Mouse (Mus musculus): ENCODE data around the gene Mrpl42.
"Not testable (repeated sequence)": the region's sequence is repeated elsewhere in the genome, so short reads cannot be mapped to it uniquely, and the experiment has no call there.

Mrpl42 gene

DNA sequence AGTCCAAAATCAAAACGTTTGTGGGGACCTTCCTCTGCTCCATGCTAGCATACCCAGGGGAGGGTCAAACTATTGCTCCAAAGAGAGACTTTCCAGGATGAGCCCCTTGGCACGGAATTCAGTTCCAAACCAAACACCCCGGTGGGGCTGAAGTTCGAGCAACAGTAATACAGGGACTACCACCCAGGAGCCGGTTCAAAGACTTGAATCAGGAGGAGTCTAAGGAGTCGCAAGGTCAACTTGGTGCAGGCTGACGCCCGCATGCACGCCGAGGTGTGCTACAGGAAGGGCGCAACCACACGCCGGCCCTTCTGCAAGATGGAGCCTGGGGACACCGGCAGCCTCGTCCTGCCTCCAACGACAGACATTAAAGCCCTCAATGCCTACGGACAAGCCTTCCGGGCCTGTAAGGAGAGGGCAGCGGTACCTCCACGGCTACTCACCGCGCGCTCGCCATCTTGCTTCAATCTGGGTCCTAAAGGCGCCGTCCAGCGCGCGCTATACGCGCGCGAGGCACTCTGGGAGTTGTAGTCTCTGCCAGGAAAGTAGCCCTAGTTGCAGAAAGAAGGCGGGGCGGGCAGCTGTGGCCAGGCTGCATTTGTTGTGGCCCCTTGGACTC lies at the start of gene Mrpl42:
Gene Mrpl42, minus strand, starts transcription at position 478 of the 619 bp plus-strand sequence.
- in situ Hi-C loops (cut with MboI, MseI): no loop called here

DNA sequence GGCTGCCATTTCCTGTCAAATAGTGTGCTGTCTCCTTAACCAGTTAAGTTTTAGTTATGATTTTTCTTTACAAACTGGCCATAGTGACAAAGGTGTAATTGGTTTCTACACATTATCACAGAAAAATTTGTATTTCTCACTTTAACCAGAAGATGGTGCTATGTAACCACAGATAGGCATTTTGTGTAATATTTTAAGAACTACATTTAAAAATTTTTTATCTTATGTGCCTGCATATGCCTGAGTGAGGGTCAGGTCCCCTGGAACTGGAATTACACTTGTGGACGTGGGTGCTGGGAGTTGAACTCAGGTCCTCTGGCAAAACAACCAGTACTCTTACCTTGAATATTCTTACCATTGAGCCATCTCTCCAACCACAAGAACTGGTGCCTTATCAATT lies 48.8 kb upstream of the Mrpl42 start:
- in situ Hi-C loops (cut with MboI, MseI): loop anchor here (5.0 kb wide), 3 partner anchors 312 to 487 kb away; no protein-coding TSS in a partner anchor

DNA sequence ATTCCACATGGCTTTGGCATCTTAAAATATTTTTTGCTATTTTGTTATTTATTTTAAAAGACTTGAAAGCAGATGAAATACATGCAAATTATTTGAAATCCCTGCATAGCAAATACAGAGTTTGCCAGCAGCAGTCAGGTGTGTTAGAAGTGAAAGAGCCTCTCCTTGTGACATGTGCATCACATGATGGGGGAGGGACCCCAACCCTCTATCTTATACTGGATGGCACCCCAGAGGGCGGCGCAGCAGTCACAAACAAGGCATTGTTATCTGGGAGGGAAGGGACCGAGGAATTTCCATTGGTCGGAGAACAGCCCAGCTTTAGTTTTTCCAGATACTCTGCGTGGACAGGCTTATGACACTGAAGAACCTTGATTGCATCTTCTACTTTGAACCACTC lies 47.3 kb upstream of the Mrpl42 start:
- in situ Hi-C loops (cut with MboI, MseI): not testable (repeated sequence)

DNA sequence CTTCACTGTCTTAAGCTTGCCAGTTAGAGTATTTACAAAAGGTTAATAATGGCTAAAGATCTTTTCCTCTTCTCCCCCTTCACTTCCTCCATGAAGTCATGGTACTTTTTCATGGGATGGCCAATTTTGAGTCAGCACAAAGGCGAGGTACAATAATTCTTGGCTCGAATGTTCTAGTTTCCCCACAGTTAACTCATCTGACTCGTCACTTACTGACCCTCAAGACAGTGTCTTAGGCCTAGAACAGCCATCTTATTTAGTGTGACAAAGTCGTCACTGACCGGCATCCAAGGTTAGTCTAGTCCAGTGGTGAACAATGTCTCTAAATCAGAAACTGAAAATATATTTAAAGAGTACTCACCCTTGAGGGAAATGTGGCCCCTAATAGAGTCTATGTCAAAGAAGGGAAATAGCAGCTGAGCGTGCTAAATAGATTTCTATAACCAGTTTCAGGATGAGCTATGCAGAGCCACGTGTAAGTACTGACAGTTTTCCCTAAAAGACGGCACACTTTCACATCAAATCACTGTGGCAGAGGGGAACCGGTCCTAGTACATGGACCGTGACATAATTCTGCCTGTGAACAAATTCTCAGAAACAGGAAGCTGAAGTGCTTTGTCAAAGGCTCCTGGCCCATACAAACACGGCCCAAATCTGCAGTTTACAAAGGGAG lies 46.5 kb upstream of the Mrpl42 start:
- in situ Hi-C loops (cut with MboI, MseI): no loop called here

DNA sequence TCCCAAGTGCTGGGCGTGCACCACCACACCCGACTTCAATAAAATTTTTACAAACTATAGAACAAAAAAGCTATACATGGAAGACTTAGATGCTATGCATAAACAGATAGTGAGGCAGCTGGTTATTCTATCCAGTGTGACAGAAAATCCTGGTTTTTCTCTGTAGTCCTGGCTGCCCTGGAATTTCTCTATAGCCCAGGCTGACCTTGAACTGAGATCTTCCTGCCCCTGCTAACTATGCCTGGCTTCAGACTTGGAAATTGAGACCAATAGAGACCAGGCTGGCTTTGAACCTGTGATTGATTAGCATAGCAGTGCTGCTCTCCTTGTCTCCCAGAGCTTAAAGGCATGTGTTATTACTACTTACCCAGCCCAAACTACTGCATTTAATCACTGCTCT lies 44.4 kb upstream of the Mrpl42 start:
- in situ Hi-C loops (cut with MboI, MseI): no loop called here

DNA sequence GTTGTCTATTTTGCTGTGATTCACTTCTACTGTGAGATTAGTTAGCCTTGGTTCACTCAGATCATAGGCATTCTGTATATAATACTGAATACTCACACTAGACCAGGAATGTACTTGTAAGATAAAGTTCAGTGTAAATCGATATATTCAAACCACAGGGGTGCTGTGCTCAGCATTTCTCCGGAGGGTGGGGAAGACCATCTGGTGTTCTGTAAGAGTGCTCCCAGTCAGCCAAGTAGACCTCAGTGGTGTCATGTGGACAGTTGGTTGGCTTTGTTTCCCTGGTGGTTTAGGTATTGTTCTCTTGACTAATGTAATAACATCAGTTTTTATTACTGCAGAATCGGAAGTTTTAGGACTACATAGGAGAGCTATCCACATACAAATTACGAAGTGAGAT lies 43.3 kb upstream of the Mrpl42 start:
- in situ Hi-C loops (cut with MboI, MseI): no loop called here

DNA sequence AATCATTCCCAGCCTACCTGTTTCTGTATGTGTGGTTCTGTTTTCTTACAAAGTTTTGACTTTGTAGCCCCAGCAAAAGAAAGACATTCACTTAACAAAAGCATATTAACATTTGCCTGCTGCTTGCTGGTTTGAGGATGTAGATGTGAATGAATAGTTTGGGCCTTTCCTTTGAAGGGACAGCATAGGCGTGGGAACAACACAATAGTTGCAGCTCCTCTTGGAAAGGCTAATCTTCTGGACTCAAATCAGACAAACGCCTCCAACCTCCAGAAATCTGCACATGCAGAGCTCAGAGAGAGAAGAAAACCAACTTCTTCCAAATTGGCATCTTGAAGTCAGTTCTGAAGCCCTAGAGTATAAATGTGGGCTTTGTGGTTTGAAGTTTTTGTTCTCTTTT lies 42.9 kb upstream of the Mrpl42 start:
- in situ Hi-C loops (cut with MboI, MseI): no loop called here

DNA sequence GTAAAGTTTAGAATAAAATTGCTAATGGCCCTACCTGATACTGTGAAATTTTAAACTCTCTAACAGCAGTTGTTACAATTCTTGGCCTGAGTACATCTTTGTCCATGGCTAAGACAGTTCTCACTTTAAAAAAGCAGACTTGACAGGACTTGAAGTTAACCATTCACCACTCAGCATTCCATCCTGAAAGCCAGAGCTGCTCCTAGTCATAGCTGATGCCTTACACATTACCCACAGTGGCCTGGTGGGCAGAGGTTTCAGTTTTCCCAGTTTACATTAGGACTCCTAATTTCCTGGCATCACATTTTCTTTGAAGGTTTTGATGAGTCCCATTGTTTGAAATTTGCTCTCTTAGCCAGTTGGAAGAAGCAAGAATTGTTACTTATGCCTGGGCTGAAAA lies 42.3 kb upstream of the Mrpl42 start:
- in situ Hi-C loops (cut with MboI, MseI): no loop called here

DNA sequence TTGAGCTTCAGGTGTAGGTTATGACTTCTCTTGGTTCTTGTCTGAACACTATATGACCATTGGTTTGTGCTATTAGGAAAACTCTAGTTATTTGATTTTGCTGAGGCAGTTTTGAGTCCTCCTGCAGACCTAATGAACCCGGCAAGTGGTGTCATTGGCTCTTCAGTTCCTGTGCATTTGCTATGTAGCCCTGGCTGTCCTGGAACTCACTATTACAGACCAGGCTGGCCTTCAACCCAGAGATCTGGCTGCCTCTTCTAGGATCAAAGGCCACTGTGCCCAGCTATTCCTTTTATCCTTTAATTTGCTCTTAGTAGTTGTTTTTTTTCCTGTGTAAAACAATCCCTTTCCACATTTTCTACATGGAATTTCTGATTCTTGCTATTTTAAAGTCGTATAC lies 41.6 kb upstream of the Mrpl42 start:
- in situ Hi-C loops (cut with MboI, MseI): no loop called here

DNA sequence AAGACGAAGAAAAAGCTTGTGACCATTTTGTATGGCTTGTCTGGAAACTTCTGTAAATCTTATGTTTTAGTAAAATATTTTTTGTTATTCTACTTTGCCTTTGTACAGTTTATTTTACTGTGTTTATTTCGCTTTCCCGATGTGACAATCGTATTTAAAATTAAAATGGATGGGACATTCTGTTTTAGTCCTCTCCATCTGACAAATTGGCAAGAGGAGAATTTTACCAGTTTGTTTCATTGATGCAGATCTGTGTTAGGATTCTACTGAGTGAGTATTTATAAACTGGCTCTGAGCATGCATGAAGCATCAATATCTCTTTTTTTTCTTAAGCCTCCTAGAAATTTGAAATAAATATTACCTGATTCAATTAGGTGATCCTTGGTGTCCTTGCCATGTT lies 41.2 kb upstream of the Mrpl42 start:
- in situ Hi-C loops (cut with MboI, MseI): no loop called here

DNA sequence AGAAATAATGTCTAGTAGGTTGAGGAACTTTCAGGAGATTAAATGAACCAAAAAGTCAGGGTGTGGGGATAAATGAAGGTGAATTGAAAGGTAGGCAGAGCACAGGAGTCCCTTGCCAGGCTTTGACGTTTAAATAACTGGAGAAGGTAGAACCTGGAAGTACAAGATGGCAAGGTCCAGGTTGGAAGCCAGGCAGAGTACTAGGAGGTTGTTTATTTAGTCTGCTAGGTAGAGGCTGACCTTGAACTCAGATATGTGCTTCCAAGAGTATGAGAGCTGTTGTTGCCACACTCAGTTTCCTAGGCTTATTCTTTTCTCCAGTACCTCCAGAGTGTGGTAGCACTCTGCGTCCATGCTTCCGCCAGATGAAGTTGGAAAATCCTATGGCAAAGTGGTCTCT lies 38.1 kb upstream of the Mrpl42 start:
- in situ Hi-C loops (cut with MboI, MseI): no loop called here

DNA sequence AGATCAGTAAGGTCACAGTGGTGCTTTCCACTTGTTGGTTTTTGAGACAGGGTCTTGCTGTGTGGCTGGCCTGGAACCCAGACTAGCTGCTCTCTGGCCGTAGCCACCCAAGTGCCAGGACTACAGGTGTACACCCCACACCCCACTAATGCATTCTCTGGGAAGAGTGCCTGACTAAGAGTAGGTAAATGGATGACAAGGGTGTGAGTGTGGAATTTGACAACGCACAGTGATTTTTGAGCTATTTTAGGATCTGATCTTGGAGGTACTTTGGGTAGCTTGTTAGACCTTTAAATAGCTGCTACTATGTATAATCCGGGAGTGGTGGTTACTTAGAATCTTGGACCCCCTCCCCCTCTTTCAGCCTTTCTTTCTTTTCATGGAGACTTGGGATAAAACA lies 37.5 kb upstream of the Mrpl42 start:
- in situ Hi-C loops (cut with MboI, MseI): no loop called here

DNA sequence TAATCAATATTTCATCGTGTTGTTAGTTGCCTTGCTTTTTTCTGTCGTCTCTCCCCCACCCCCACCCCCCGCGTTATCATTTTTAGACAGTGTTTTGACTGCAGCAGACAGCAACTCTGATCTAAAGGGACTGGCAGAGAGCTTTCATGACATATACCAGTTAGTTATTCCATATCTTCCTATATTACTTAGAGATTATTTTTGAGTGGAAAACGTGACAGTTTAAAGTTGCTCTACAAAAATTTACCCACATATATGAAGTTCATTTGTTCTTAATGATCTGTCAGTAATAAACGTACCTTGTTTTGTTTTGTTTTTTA lies 34.4 kb upstream of the Mrpl42 start:
- in situ Hi-C loops (cut with MboI, MseI): no loop called here

DNA sequence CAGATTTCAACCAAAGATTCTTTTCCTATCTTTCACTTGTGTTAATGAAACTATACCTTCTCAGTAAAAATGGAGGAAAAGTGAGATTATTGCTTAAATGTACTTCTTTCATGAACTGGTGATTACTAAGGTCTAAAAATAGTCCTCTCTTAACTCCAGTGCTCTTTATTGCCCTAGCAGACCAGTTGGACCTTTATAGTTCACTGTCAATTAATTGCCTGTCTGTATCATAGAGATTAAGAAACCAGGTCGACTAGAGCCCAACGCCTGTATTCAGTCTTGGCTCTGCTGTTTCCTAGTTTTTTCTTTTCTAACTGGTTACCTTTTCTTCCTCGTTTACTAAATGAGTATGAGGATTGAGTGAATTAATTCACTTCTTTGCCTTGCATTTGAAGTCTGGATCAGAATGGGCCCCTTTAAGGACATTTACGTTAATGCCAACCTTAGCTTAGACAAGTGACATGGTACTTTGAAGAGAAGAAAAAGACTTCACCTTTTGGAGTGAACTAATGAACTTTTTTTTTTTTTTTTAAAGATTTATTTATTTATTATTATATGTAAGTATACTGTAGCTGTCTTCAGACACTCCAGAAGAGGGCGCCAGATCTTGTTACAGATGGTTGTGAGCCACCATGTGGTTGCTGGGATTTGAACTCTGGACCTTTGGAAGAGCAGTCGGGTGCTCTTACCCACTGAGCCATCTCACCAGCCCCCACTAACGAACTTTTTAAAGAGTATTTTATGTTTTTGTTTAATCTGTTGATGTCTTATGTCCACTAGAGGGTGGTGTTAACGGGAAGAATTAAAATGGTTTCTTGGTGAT lies 33.9 kb upstream of the Mrpl42 start:
- in situ Hi-C loops (cut with MboI, MseI): no loop called here

DNA sequence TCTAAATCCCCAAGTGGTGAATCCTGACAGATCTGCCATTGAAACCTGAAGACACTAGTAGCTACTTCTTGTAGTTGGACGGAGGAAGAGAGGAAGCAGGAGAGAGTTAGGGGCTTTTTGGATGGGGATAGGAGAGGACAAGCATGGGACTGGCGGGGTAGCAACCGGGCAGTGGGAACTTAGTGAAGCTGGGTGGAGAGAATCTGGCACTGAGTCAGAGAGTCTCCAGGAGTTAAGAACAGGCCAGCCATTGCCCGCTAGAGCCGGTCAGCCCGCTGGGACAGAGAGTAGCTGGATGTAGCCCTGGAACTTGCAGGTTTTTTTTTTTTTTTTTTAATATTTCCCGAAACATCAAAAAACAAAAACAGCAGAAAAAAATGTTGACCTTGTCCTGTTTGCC lies 31.6 kb upstream of the Mrpl42 start:
- in situ Hi-C loops (cut with MboI, MseI): no loop called here

DNA sequence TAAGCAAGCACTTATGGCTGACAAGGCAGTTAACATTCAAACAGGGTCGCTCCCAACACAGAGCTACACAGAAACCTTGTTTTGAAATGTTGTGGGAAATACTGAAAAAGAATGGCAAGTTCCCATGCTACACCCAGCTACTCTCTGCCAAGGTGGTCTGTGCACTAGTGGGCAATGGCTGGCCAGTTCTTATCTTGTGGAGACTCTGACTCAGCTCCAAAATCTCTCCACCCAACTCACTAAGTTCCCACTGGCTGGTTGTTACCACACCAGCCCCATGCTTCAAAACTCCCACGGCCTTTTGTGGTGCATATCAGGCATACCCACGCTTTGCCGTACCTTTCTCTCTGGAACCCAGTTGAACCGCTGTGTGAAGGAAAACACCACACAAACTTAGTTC lies 31.2 kb upstream of the Mrpl42 start:
- in situ Hi-C loops (cut with MboI, MseI): no loop called here

DNA sequence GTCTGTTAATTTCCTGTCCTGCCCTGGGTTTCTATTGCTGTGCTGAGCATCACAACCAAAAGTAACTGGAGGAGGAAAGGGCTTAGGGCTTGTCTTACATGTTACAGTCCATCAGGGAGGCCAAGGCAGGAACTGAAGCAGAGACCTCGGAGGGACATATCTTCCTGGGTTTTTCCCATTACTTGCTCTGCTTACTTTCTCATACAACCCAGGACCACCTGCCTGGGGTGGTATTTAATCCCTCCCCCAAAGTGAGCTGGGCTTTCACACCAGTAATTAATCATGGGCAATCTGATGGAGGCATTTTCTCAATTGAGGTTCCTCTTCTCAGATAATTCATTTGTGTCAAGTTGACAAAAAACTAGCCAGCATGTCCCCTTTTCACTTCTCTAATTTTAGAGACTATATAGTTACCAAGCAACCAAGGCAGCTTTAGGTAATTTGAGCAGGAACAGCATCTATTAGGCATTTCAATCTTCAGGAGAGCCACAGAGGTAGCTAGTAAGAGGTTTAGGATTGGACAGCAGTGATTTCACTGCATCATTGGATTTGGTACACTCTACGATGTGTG lies 28.9 kb upstream of the Mrpl42 start:
- in situ Hi-C loops (cut with MboI, MseI): no loop called here

DNA sequence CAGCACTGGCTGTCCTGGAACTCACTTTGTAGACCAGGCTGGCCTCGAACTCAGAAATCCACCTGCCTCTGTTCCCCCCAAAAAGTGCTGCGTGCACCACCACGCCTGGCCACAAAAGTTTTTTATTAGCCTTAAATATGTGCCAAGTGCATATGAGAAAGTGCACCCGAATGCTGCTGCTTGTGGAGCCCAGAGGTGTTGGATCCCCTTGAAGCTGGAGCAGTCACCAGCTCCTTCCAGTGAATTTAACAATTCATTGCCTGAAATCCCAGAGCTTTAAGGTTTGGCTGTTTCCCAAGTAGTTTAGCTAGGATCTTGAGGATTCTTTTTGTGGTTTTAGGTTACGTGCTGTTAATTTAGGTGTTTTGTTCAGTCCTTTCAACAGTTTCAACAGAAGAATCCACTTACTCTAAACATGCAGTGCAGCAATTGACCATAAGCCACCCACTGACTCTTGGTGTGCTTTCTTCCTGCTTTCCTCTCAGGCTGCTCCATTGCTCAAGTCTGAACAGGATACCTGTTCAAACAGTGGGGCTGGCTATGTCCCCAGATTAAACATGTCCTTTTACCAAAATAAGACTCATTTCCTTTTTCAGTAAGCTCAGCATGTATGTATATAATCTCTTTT lies 24.9 kb upstream of the Mrpl42 start:
- in situ Hi-C loops (cut with MboI, MseI): no loop called here

DNA sequence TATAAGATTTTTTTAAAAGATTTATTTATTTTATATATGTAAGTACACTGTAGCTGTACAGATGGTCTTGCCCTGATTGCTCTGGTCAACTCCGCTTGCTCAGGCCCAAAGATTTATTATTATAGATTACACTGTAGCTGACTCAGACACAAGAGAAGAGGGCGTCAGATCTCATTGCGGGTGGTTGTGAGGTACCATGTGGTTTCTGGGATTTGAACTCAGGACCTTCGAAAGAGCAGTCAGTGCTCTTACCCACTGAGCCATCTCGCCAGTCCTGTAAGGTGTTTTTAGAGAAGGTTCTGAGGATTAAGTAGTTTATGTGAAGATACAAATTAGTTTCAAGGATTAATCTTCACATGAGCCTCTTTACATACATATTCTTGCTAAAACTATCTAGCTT lies 24.1 kb upstream of the Mrpl42 start:
- in situ Hi-C loops (cut with MboI, MseI): no loop called here

DNA sequence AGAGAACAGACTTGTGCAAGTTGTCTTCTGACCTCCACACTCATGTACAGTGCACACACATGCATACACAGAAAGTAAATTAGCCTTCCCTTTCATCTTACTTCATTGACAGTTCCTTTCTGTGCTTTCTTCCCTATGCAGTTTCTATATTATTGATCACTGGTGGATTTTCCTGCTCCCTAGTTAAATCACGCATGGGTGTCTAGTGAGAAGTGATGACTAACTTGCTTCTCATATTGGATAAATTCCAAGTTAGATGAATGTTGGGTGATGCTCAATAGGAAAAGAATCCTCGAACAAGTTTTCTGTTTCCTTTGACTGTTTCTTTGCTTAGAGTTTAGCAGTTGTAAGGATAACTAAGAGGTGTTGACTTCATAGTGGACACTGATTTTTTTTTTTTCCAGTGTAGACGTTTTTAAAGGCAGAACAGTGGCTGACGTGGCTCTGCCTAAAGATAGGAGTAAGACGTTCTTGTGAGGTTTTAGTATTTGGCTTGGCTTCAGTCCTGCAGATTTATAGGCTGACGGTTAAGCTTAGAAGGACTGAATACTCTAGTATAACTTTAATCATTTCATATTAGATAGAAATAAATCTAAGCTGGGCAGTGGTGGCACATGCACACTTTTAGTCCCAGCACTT lies 23.4 kb upstream of the Mrpl42 start:
- in situ Hi-C loops (cut with MboI, MseI): no loop called here

DNA sequence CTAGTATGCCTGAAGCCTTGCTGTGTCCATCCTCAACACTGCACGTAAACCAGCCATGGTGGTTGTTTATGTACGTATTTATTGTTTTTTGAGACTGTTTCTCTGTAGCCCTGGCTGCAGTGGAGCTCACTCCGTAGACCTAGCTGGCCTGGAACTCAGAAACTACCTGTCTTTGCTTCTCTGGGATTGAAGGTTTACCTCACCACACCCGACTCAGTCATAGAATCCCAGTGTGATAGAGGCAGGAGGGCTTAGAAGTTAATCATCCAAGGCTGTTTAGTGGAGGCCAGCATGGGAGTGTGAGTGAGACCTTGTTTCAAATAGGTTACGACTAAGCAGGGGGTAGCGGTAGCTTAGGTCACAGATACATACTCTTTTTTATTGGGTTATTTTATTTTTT lies 15.9 kb upstream of the Mrpl42 start:
- in situ Hi-C loops (cut with MboI, MseI): no loop called here

Measured in T-helper 1 cell (primary cell).